Mouse (Mus musculus) forelimb bud, embryonic 11.5 days (tissue): ENCODE data around the gene Tbl1x.

Experiments
- DNase-seq: peaks from one replicate; pipeline ENCODE4 v3.0.0-alpha.2; 2012; ENCODE audit warnings: low read depth, low spot score

Gene Tbl1x

GRCm38 (mm10) chrX:77608947-77609703 is 98.3 kb downstream of the Tbl1x start:
- DNase-seq: no peak

- DNase-seq: no peak
Measured at GRCm38 (mm10) chrX:77611938-77612337, 101.1 kb downstream of the Tbl1x start.

- DNase-seq: no peak
Measured at GRCm38 (mm10) chrX:77613041-77613440, 102.2 kb downstream of the Tbl1x start.

GRCm38 (mm10) chrX:77615735-77616293 is 105.0 kb downstream of the Tbl1x start:
- no peak for DNase-seq

GRCm38 (mm10) chrX:77617368-77618144 is 106.7 kb downstream of the Tbl1x start:
- no peak for DNase-seq

- no peak for DNase-seq
Measured at GRCm38 (mm10) chrX:77630439-77630838, 119.6 kb downstream of the Tbl1x start.

GRCm38 (mm10) chrX:77636499-77636898 is 125.7 kb downstream of the Tbl1x start:
- DNase-seq: peak; percentile 6

GRCm38 (mm10) chrX:77638076-77638475 is 127.3 kb downstream of the Tbl1x start:
- peak; percentile 28 for DNase-seq

- no peak for DNase-seq
Measured at GRCm38 (mm10) chrX:77640301-77640700, 129.5 kb downstream of the Tbl1x start.

- DNase-seq: no peak
Measured at GRCm38 (mm10) chrX:77646164-77646563, 135.4 kb downstream of the Tbl1x start.

GRCm38 (mm10) chrX:77650246-77650645 is 139.4 kb downstream of the Tbl1x start:
- DNase-seq: no peak

GRCm38 (mm10) chrX:77662030-77662429 is 151.2 kb downstream of the Tbl1x start:
- DNase-seq: no peak

- DNase-seq: no peak
Measured at GRCm38 (mm10) chrX:77663276-77663675, 152.5 kb downstream of the Tbl1x start.

GRCm38 (mm10) chrX:77665030-77665429 is 154.2 kb downstream of the Tbl1x start:
- no peak for DNase-seq

GRCm38 (mm10) chrX:77666911-77667310 is 156.1 kb downstream of the Tbl1x start:
- DNase-seq: no peak

GRCm38 (mm10) chrX:77667441-77667840 is 156.6 kb downstream of the Tbl1x start:
- no peak for DNase-seq

GRCm38 (mm10) chrX:77669779-77670550 is 159.2 kb downstream of the Tbl1x start:
- no peak for DNase-seq
